Mouse (Mus musculus): ENCODE measurements at regions not wholly inside any gene's neighbourhood (a gene's known extent, or its start where the extent isn't known, plus 50 kb on each side); places are given as distances from the start of the nearest gene placed in this dataset.

- no peak for TF ChIP-seq MAFK (IDR thresholded peaks at IDR 0.05; ENCODE audit: insufficient read depth, low read depth, low read length)
- no peak for TF ChIP-seq HCFC1 (IDR thresholded peaks at IDR 0.05; ENCODE audit: borderline replicate concordance, insufficient read depth, low read length)
- TF ChIP-seq ZC3H11A (IDR thresholded peaks at IDR 0.05; ENCODE audit: borderline replicate concordance, low read depth, low read length) = no peak
- no peak for TF ChIP-seq CHD2 (IDR thresholded peaks at IDR 0.05; ENCODE audit: low read depth, low read length)
- no peak for TF ChIP-seq ZNF384 (IDR thresholded peaks at IDR 0.05; ENCODE audit: low read depth, low read length)
- no peak overlapping the region for H3K9ac ChIP-seq (ENCODE audit: insufficient read depth, low read depth, low read length, poor library complexity, severe bottlenecking)
- no peaks in the 10 kb centered on the region for H3K9me3 ChIP-seq (ENCODE audit: control insufficient read depth, insufficient read depth, low read depth, low read length)
- H3K4me1 ChIP-seq (ENCODE audit: control insufficient read depth in 2 of 2, insufficient read depth in 2 of 2, low read length in 2 of 2, poor library complexity in 1 of 2) = no peaks in the 10 kb centered on the region
- H3K4me3 ChIP-seq (ENCODE audit: insufficient read depth in 1 of 2, low read depth in 1 of 2, low read length in 2 of 2, poor library complexity in 1 of 2, severe bottlenecking in 1 of 2) = no peak overlapping the region
- no peaks in the 10 kb centered on the region for H3K36me3 ChIP-seq (ENCODE audit: control insufficient read depth, insufficient read depth, low read length, poor library complexity, severe bottlenecking)
- in situ Hi-C loops (cut with MboI; ENCODE audit: low sequenced_read_pairs in 2 of 2, unreplicated experiment in 2 of 2) = no loop called here
- no peak for DNase-seq (ENCODE audit: low read depth, low spot score)
- no peak overlapping the region for H3K27ac ChIP-seq (ENCODE audit: insufficient read depth, low read depth, low read length, poor library complexity, severe bottlenecking)
Measured at GRCm38 (mm10) chr10:109105781-109106180, 95.0 kb upstream of the Syt1 start.

GRCm38 (mm10) chr10:109092219-109092618, 81.4 kb upstream of the Syt1 start:
- Histone ChIP-seq H3K4me3 (ENCODE audit: insufficient read depth in 1 of 2, low read depth in 1 of 2, low read length in 2 of 2, poor library complexity in 1 of 2, severe bottlenecking in 1 of 2) (no peak overlapping the region), H3K36me3 (ENCODE audit: control insufficient read depth, insufficient read depth, low read length, poor library complexity, severe bottlenecking) (no peaks in the 10 kb centered on the region), H3K9me3 (ENCODE audit: control insufficient read depth, insufficient read depth, low read depth, low read length) (no peaks in the 10 kb centered on the region), H3K4me1 (ENCODE audit: control insufficient read depth in 2 of 2, insufficient read depth in 2 of 2, low read length in 2 of 2, poor library complexity in 1 of 2) (no peaks in the 10 kb centered on the region), H3K27ac (ENCODE audit: insufficient read depth, low read depth, low read length, poor library complexity, severe bottlenecking) (no peak overlapping the region), H3K9ac (ENCODE audit: insufficient read depth, low read depth, low read length, poor library complexity, severe bottlenecking) (no peak overlapping the region)
- no peak for DNase-seq (ENCODE audit: low read depth, low spot score)
- in situ Hi-C loops (cut with MboI; ENCODE audit: low sequenced_read_pairs in 2 of 2, unreplicated experiment in 2 of 2) = no loop called here
- TF ChIP-seq ZC3H11A (IDR thresholded peaks at IDR 0.05; ENCODE audit: borderline replicate concordance, low read depth, low read length) (no peak), MAFK (IDR thresholded peaks at IDR 0.05; ENCODE audit: insufficient read depth, low read depth, low read length) (no peak), HCFC1 (IDR thresholded peaks at IDR 0.05; ENCODE audit: borderline replicate concordance, insufficient read depth, low read length) (no peak), ZNF384 (IDR thresholded peaks at IDR 0.05; ENCODE audit: low read depth, low read length) (no peak), CHD2 (IDR thresholded peaks at IDR 0.05; ENCODE audit: low read depth, low read length) (no peak)

GRCm38 (mm10) chr10:109079773-109080172, 69.0 kb upstream of the Syt1 start:
- Histone ChIP-seq H3K9ac (ENCODE audit: insufficient read depth, low read depth, low read length, poor library complexity, severe bottlenecking) (no peak overlapping the region), H3K36me3 (ENCODE audit: control insufficient read depth, insufficient read depth, low read length, poor library complexity, severe bottlenecking) (no peaks in the 10 kb centered on the region), H3K4me3 (ENCODE audit: insufficient read depth in 1 of 2, low read depth in 1 of 2, low read length in 2 of 2, poor library complexity in 1 of 2, severe bottlenecking in 1 of 2) (no peak overlapping the region), H3K4me1 (ENCODE audit: control insufficient read depth in 2 of 2, insufficient read depth in 2 of 2, low read length in 2 of 2, poor library complexity in 1 of 2) (no peaks in the 10 kb centered on the region), H3K27ac (ENCODE audit: insufficient read depth, low read depth, low read length, poor library complexity, severe bottlenecking) (no peak overlapping the region), H3K9me3 (ENCODE audit: control insufficient read depth, insufficient read depth, low read depth, low read length) (no peaks in the 10 kb centered on the region)
- TF ChIP-seq ZNF384 (IDR thresholded peaks at IDR 0.05; ENCODE audit: low read depth, low read length) (no peak), HCFC1 (IDR thresholded peaks at IDR 0.05; ENCODE audit: borderline replicate concordance, insufficient read depth, low read length) (no peak), CHD2 (IDR thresholded peaks at IDR 0.05; ENCODE audit: low read depth, low read length) (no peak), MAFK (IDR thresholded peaks at IDR 0.05; ENCODE audit: insufficient read depth, low read depth, low read length) (no peak), ZC3H11A (IDR thresholded peaks at IDR 0.05; ENCODE audit: borderline replicate concordance, low read depth, low read length) (no peak)
- in situ Hi-C loops (cut with MboI; ENCODE audit: low sequenced_read_pairs in 2 of 2, unreplicated experiment in 2 of 2) = no loop called here
- DNase-seq (ENCODE audit: low read depth, low spot score) = no peak

DNA sequence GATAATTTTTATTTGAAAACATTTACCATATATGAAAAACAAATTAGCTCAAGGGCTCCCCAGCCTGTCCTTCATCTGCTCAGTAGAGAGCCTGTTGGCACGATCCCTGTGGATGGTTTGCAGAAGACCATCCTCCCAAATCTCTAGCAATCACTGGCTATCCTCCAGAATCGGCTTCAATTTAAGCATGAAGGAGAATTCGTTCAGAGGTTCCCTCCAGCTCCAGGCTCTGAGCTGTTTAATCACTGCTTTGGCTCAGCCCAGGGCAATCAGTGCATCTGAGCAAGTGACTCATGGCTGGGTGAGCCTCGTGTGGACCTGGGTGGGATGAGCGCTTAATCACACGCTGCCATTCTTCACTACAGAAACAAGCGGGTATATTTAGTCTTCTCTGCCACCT, 63.4 kb upstream of the Syt1 start:
- in situ Hi-C loops (cut with MboI; ENCODE audit: low sequenced_read_pairs in 2 of 2, unreplicated experiment in 2 of 2) = no loop called here
- no peaks in the 10 kb centered on the region for H3K36me3 ChIP-seq (ENCODE audit: control insufficient read depth, insufficient read depth, low read length, poor library complexity, severe bottlenecking)
- no peaks in the 10 kb centered on the region for H3K4me1 ChIP-seq (ENCODE audit: control insufficient read depth in 2 of 2, insufficient read depth in 2 of 2, low read length in 2 of 2, poor library complexity in 1 of 2)
- no peak for TF ChIP-seq HCFC1 (IDR thresholded peaks at IDR 0.05; ENCODE audit: borderline replicate concordance, insufficient read depth, low read length)
- TF ChIP-seq ZNF384 (IDR thresholded peaks at IDR 0.05; ENCODE audit: low read depth, low read length) = no peak
- TF ChIP-seq ZC3H11A (IDR thresholded peaks at IDR 0.05; ENCODE audit: borderline replicate concordance, low read depth, low read length) = no peak
- TF ChIP-seq MAFK (IDR thresholded peaks at IDR 0.05; ENCODE audit: insufficient read depth, low read depth, low read length) = no peak
- no peak for TF ChIP-seq CHD2 (IDR thresholded peaks at IDR 0.05; ENCODE audit: low read depth, low read length)
- H3K27ac ChIP-seq (ENCODE audit: insufficient read depth, low read depth, low read length, poor library complexity, severe bottlenecking) = no peak overlapping the region
- DNase-seq (ENCODE audit: low read depth, low spot score) = no peak
- no peak overlapping the region for H3K4me3 ChIP-seq (ENCODE audit: insufficient read depth in 1 of 2, low read depth in 1 of 2, low read length in 2 of 2, poor library complexity in 1 of 2, severe bottlenecking in 1 of 2)
- H3K9ac ChIP-seq (ENCODE audit: insufficient read depth, low read depth, low read length, poor library complexity, severe bottlenecking) = no peak overlapping the region
- no peaks in the 10 kb centered on the region for H3K9me3 ChIP-seq (ENCODE audit: control insufficient read depth, insufficient read depth, low read depth, low read length)
